Mouse (Mus musculus) MN1 (cell line): Measurements from ENCODE around the gene Fras1.

Experiments used
- DNase-seq: peaks from one replicate; pipeline ENCODE4 v3.0.0-alpha.2; 2016; ENCODE audit warnings: low spot score

Fras1 gene

DNA sequence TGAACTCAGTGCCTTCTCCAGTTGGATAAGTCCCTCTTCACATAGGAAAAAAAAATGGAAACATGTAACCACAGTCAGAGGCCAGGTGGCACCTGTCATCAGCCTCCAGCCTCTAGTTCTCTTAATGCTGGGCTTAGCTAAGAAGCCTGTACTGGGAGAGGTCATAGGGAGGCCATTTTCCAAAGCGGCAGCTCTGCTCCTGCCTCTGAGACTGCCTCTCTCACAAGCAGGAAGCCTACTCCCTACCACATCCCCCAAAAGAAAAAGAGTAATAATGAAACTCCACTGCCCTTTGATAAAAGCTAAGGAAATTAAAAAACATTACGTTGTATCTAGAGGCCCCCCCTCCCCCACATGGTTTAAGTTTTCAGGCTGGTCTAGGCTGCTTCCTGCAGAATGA lies 309.0 kb downstream of the Fras1 start:
- DNase-seq: no peak

DNA sequence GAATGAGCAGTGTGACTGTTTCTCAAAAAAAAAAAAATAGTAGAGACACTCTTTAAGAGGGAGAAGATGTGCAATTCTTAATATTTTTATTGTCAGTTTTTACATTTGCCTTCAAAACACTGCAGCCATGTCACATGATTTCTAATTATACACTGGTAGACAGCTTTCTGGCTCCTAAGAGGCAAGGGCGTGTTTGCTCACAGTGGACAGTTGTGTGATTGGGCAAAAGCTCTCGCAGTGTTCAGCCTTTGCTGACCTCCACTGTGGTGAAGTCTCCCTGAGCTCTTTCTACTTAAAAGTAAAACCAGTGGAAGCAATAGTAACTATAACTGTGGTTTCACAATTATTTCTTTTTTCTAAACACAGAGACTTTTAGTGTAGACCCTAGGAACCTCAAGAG lies 315.1 kb downstream of the Fras1 start:
- no peak for DNase-seq

DNA sequence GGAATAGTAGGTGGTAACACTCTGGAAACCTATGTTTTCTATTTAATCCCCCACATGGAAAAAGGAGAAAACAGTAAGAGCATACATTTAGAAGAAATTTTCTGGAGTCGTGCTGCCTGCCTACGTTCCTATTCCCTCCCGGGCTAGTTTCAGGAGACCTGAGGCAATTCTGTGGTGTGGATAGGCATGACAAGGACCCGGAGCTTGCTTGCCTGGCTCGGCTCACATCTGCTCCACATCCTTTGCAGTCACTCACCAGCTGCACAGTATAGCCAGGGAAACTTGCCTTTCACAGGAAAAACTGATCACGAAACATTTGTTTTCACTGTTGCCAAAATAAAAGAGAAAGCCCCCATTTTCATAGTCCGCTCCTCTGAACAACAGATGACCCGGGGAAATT lies 325.2 kb downstream of the Fras1 start:
- no peak for DNase-seq

DNA sequence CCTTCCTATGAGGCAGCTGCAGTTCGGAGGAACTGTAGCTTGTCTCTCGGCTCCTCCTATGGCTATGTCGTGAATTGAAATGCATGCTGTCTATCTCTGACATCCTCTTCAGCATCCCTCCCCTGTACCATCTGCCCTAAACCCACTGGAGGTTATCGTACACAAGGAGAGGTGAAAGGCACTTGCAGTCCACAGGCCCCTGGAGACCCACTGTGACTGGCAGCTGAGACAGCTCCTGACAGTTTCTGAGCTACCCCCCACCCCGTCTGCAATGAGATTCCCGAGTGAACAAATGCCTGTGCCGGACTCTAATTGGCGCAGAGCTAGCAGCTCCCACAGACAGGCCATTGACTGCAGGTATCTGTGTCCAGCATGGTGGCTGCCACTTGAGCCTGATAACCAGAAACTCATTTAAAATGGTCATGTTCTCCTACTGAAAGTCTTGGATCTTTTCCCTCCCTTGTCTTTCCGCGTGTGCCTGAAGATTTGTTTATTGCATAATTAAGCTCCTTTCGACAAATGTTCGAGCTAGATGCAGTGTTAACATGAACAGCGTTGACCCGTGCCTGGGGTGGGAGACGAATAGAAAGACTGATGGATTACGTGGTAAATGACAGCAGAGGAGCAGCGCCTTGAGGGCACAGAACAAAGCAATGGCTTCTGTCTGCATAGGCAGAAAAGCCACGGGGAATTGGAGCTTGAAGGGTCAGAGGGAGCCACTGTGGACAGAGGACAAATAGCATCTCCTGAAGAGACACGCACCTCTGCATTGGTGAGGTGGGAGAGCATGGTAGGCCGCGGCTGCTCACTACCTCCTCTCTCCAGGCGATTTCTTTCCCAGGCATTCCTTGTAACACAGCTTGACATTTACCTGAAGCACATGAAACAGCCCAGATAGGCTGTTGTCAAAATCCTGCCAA lies 329.2 kb downstream of the Fras1 start:
- no peak for DNase-seq

DNA sequence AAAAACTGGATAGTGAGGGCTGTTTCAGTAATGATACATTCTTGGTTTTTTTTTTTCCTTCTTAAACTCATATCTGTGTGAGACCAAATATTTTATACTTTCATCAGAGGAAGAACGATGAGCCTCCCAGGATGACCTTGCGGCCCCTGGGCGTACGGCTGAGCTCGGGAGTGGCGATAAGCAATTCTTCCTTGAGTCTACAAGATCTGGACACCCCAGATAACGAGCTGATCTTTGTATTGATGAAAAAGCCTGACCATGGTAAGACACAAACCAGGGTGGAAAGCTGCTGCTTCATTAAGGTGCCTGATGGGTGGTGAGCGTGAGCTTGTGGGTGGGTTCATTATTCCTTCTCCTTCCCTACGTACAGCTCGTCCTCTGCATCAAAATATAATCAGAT lies 334.8 kb downstream of the Fras1 start:
- no peak for DNase-seq

DNA sequence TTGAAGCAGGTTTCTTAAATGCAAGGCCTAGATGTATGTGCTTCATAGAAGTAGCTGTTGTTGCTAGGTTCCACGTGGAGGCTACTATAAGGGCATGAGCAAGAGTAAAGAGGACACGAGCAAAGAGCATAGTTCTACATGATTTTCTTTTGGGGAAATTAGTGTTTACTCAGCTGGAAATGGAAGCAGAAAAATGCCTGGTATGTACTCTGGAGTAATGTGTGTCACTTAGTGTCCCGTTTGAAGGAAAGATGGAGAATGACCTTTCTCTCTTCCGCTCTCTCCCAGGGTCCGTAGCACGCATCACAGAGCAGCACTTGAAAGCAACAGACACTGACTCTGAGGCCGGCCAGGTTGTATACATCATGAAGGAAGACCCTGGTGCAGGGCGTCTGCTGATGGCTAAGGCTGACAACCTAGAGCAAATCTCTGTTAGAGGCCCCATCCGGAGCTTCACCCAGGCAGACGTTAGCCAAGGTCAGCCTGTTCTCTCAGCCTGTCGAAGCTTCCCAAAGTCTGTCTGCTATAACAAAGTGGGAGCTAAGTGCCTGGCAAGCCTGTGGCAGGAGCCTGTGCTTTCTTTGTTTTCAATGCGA lies 338.4 kb downstream of the Fras1 start:
- no peak for DNase-seq

DNA sequence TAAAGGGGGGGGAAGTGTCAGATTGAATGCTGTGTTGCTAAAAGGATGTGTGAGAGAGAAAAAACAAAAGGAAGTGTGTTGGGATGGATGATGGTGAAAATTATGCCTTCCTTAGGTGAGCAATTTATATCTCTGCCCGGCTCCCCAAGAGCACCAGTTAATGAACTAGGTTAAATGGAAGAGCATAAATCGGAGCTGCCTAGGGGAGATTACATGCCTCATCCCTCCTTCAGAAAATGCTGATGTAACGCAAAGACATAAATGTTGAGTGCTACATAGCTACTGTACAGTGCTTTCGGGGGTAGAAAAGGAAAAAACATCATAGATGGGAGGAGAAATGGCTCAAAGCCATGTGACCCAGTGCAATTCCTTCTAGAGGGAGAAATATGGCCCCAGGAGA lies 339.0 kb downstream of the Fras1 start:
- DNase-seq: no peak

DNA sequence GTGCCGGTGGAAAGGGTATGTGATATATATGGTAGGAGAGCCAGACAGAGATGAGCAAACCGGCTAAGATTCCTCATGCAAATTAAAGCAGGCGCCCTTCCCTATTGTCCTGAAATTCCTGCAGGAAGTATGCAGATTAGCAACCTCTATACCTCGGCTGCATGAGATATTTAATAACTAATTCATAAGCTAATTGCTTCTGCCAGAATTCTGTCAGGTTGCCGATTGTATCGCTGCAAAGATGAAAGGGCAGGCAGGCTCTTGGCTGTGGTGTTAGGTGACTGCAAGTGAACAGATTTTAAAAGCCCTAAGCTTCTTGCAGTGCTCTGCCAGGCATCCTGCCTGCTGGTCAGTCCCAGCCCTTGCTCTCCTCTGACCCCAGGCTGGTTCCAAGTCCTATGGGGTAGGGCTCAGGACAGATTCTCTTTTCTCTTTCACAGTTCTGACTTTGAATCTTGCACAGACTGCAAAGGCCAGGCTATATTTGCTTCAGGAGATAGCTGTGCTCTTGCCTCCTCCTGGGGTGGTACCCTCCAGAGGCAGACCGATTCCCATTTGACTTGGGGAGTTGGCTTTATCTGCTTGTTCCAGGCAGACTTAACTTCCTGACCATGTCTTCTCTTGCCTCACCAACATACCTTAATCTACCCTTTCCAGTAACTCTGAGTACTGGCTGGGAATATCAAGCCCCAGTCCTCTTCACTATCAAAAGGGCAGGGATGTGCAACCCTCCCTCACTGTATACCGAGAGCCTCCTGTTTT lies 342.7 kb downstream of the Fras1 start:
- no peak for DNase-seq

DNA sequence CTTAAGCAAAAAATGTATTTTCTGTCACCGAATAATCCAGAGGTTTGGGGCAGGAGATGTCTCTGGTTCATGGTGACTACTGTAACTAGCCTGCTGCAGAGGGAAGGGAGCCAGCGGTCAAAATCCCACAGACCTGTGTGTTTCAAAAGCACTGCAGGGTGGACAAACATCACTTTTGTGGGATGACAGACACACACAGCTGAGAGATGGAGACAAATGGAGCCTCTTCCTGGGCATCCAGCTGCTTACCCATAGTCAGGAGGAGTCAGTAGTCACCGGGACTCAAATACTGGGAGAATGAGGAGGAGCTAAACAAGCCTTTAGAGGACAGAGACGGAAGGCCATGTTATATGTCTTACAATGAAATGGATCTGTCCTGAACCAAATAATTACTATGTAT lies 343.9 kb downstream of the Fras1 start:
- no peak for DNase-seq

DNA sequence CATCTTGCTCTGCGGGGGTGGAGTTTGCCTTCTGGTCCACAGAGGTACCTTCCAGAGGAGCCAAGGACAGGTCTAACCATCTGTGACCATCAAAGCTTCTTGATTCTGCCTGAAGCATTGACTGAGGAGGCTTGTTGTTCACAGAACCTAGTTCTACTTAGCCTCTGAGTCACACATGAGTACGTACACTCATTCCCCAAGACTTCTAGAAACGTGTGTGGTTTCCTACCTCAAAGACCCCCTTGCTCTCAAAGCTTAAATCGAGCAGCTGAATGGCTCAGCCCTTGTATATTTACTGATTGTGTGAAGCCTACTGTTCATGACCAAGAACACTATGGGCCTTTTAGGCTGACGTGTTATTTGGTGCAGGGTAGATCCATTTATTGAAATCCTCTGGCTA lies 344.8 kb downstream of the Fras1 start:
- no peak for DNase-seq

DNA sequence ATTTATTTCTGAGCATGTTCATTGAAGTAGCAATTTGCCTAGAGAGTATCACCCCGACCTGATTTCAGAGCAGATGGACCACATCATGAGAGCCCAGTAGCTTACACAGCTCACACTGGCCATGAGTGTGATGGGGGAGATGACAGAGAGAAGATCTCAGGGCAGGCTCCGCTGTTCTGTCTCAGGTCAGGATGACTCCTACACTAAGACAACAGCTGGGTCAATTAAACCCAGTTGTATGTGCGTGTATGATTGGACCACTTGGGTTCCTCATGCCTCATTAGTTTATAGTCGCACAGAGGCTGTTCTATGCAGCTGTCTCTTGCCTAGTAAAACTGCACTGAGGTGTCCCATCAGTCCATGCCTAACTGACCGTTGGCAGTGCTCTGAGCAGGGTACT lies 345.5 kb downstream of the Fras1 start:
- DNase-seq: no peak

DNA sequence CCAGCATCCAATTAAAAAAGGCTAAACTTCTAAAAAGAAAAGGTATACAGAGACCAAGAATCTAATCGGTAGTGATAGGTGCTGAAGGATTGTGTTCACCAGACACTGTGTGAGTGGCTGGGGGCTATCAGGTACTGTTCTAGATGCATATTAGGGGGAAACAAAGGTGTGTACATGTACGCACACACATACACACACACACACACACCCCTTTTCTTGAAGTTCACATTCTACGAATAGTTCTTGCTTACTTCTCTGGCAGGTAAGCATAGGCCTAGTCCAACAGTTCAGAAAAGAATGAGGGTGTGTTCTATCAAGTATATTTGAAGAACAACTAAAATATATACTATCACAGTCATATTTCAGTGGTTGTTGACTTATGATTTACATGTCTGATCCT lies 348.9 kb downstream of the Fras1 start:
- no peak for DNase-seq

DNA sequence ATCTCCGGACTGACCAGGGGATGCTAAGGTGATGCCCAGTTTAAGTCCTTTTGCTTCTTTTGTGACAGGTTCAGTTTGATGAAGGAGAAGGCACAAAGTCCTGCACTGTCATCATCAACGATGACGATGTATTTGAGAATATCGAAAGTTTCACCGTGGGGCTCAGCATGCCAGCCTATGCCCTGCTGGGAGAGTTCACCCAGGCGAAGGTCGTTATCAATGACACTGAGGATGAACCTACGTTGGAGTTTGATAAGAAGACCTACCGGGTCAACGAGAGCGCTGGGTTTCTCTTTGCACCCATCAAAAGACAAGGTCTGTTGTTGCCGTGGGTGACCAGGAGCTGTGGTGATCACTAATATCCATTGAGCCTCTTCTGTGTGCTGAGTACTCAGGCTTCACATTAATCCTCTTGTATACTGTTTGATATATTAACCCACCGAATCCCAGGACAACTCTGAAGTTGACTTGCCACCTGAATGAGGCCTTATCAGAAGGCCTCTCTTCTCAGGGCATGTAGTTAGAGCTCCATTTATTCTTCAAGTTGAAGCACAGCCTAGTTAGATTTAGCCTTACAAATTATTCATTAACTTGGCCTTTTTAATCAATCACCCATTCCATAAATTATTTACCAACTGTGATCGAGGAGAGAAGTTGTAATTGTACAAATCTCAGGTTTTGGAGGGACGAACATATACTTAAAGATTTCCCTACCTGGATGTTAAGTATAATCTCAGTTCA lies 365.6 kb downstream of the Fras1 start:
- DNase-seq: no peak

DNA sequence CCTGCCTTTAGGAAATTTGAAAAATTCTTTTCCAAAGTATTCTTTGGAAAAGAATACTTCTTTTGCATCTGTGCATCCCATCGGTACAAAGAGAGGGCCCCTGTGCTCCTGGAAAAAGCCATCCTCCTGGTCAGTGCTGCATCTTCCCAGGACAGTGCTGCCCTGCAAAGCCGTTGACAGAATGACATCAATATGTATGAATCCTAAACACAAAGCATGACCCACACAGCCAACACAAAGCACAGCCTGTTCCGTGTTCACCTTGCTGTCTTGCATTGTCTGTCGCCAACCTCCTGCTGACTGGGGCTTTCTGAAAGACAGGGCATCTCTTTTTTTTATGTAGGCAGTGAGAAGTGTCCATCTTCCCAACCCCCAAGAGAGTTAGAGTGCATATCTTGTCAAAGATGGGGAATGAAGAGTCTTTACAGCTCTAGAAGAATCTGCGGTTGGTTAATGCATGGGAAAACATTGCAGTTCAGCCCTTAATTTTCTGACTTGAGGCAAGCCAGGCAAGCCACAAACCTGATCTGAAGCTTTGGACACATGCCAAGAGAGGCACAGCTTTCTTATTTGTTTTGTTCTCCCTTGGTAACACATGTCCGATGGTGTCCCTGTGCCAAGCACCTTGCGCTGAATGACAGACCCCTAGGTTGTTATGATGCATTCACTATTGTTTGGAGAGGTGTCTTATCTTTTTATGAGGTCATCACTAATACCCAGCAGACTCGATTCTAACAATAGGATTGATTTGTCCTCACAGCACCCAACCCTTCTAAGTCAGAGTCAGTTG lies 373.6 kb downstream of the Fras1 start:
- DNase-seq: no peak

DNA sequence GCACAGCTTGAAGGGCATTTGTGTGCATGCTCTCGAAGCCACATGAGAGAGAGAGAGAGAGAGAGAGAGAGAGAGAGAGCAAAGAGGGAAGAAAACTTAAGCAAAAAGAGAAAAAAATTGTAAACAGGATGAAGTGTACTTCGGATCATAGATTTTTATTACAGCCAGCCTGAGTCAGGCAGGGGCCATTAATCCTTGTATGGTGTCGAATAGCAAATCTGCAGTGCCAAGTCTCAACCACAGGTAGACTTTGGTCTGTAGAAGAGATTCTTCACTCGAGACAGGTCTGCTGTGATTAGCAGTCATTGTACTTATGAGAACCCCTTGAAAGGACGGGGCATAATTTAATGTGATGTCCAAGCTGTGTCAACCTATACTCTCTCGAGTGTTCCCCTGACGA lies 383.9 kb downstream of the Fras1 start:
- no peak for DNase-seq

DNA sequence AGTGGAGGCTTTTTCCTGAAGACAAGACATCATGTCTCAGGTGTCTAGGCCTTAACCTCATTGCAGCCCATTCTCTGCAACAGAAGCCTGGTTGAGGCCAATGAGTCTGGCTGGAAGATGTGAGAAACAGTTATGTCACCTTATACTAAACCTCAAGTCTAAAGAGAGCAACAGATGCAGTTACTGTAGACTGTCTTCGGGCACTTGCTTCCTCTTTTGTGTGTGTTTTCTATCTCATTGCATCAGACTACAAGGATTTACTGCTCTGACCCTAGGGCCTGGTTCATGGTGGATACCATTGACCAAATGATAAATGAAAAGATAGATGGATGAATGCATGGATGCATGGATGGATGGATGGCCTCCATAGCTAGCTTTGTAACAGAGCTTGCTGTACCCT lies 388.3 kb downstream of the Fras1 start:
- DNase-seq: no peak

DNA sequence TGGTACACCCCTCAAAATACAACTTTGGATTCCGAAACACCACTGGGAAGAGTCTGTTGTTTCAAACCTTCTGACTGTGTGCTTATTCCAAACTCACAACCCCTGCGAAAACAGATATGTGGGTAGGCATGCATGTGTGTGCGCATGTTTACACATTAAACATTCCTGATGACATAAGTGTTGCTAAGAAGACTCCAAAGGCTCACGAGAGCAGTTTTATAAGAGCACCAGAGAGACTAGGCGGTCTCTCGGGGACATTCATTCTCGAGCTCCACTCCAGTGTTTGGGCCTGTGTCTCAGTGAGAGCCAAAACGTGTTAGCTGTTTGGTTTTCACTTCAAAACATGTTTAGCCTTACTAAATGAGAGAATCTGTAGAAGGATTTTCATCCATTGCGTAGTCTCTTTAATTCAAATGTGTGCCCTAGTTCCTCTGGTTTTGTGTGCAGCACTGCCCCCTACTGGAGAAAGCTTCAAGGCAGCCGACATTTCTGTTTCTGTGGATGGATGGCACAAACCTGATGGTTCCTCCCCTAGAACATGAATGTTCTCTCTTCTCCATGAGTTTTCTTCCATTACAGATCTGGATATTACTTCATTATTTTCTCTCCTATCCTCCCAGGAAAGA lies 395.2 kb downstream of the Fras1 start:
- DNase-seq: no peak

DNA sequence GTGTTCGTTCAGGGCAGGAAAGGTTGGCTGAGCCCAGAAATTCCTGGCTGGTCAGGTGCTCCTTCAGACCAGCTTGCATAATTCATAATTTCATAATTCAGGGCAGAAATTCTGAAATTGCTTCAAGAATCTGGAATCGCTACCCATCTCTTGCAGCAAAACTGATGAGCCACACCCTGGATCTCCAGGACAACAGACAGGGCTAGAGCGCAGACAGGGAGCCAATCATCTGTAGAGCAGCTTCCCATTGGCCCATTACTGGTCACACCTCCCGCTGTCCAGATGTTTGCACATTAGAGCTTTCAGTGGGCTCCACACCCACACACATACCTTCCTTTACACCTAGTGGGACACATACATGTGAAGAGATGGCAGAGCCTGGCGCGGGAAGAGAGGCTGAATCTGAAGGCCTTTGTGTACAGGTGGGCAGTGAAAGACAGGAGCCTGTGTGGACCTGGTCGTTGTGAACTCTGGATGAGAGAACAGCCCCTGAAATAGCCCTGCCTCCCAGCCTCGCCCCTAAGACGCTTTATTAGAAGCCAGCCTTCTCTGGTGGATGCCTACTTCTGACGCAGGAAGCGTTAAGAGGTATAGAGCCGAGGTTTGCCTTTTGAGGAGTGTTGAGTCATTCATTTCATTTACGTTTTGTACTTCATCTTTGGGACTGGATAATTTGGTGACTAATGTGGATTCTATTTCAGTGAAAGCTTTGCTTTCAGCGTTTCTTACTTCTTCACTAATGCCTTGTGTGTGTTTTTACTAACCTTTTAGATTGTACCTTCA lies 409.9 kb downstream of the Fras1 start:
- DNase-seq: no peak

DNA sequence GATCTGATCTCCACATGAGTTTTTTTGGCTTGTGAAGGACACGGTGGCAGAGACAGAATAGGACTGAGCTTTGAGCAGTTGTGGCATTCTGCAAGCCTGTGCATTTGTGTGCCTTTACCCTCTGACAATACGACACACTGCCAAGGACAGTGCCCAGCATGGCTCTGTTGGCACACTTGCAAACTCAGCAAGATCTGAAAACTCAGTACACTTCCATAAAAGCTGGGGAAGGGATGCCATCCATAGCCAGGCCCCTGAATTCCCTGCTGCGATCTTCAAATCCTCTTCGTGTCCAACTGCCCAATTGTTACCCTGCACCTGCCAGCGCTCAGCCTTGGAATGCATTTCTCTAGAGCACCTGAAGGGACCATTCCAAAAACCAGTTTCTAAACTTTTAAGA lies 411.3 kb downstream of the Fras1 start:
- no peak for DNase-seq

DNA sequence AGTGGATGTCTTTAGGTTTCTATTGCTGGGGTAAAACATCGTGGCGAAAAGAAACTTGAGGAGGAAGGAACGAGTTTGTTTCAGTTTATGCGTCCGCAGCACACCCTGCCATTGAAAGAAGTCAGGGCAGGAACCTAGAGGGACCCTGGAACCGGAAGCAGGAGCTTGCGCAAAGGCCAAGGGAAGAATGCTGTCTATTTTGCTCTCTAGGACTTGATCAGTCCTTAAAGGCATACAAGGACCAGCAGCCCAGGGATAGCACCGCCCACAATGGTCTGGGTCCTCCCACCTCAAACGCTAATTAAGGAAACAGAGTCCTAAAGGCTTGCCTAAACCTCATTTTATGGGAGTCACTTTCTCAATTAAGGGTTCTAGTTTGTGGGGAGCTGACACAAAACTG lies 418.7 kb downstream of the Fras1 start:
- DNase-seq: no peak
